Comparison of ENCODE assay signal across 7 mouse cellular contexts in genomic region chr2:21142204-21142580, GRCm38 (mm10).
DNase-seq lines count a peak whose midpoint lies in the region; ATAC-seq and TF ChIP-seq lines count a peak whose summit lies in the region.

No protein-coding gene starts in this region.

- H3K27me3 ChIP-seq in embryonic facial prominence, embryonic 10.5 days (replicated peaks; ENCODE audit: low read depth, poor library complexity, severe bottlenecking), result peaks cover 12% of the 10 kb centered on the region
- peaks cover 3% of the 10 kb centered on the region; the same call in 1 of the 2 replicates for H3K27me3 ChIP-seq in limb, embryonic 15.5 days
- no peaks in the 10 kb centered on the region for H3K27me3 ChIP-seq in myocyte (ENCODE audit: control insufficient read depth, insufficient read depth, insufficient read length)

- peak overlapping the region; percentile 86 for H3K27ac ChIP-seq in embryonic facial prominence, embryonic 10.5 days (replicated peaks)
- peak overlapping the region; percentile 70 for H3K27ac ChIP-seq in limb, embryonic 15.5 days

- H3K4me3 ChIP-seq in embryonic facial prominence, embryonic 10.5 days, result peak overlapping the region; percentile 68
- H3K4me3 ChIP-seq in limb, embryonic 15.5 days, result peak overlapping the region; percentile 49
- no peak overlapping the region for H3K4me3 ChIP-seq in myocyte

- peak; percentile 58; the same call in 1 of the 2 replicates for ATAC-seq in limb, embryonic 15.5 days (ENCODE audit: insufficient number of reproducible peaks, low FRiP score, low TSS enrichment, low read depth)

- peak overlapping the region; percentile 51 for H3K9ac ChIP-seq in limb, embryonic 15.5 days

- H3K4me2 ChIP-seq in limb, embryonic 15.5 days, result peak overlapping the region; percentile 98
- peak overlapping the region; percentile 68 for H3K4me2 ChIP-seq in myocyte (ENCODE audit: low read depth)

- H3ac ChIP-seq in myocyte (ENCODE audit: control insufficient read depth, insufficient read length), result no peak overlapping the region

- under 1% methylated on average over 15 of the region's 15 CpGs for WGBS in embryonic facial prominence, embryonic 10.5 days
- WGBS in limb, embryonic 15.5 days, result 0% methylated on average over 15 of the region's 15 CpGs

- peaks cover 2% of the 10 kb centered on the region; the same call in 1 of the 2 replicates for H3K9me3 ChIP-seq in embryonic facial prominence, embryonic 10.5 days
- no peaks in the 10 kb centered on the region for H3K9me3 ChIP-seq in limb, embryonic 15.5 days

- H3K79me2 ChIP-seq in myocyte (ENCODE audit: control insufficient read depth, insufficient read depth), result no peaks in the 10 kb centered on the region

- H3K4me1 ChIP-seq in embryonic facial prominence, embryonic 10.5 days, result peaks cover 16% of the 10 kb centered on the region
- peaks cover 18% of the 10 kb centered on the region for H3K4me1 ChIP-seq in limb, embryonic 15.5 days

- H3K36me3 ChIP-seq in embryonic facial prominence, embryonic 10.5 days (replicated peaks), result no peaks in the 10 kb centered on the region
- no peaks in the 10 kb centered on the region for H3K36me3 ChIP-seq in limb, embryonic 15.5 days
- H3K36me3 ChIP-seq in myocyte (ENCODE audit: control insufficient read depth, insufficient read depth), result no peaks in the 10 kb centered on the region

- TF ChIP-seq POLR2A in myocyte (IDR thresholded peaks at IDR 0.05; ENCODE audit: insufficient read length, low read depth), result no peak

- peak; percentile 62 for DNase-seq in brain, adult 2 months (ENCODE audit: low read depth, low spot score)
- peak; percentile 59 for DNase-seq in embryonic facial prominence, embryonic 10.5 days (ENCODE audit: low spot score)
- peak; percentile 87 to 88 for DNase-seq in heart, adult 18-20 months
- peak; percentile 65 for DNase-seq in kidney, adult 18-20 months
- DNase-seq in urinary bladder, adult 18-20 months (ENCODE audit: low spot score in 2 of 2), result peak; percentile 35 to 37

TF ChIP-seq in myocyte, 11 proteins besides CTCF, POLR2A, EP300 and RAD21:
- TF ChIP-seq MYOD1 (IDR thresholded peaks at IDR 0.05; ENCODE audit: control insufficient read depth in 1 of 3, insufficient read length in 2 of 3, low read depth in 2 of 3) (no peak), CEBPB (IDR thresholded peaks at IDR 0.05; ENCODE audit: insufficient read depth, poor library complexity, severe bottlenecking) (no peak), POLR2AphosphoS2 (IDR thresholded peaks at IDR 0.05; ENCODE audit: insufficient read length, low read depth) (no peak), REST (IDR thresholded peaks at IDR 0.05; ENCODE audit: insufficient read depth, insufficient read length) (no peak), MAX (IDR thresholded peaks at IDR 0.05; ENCODE audit: low read depth) (no peak), TCF12 (IDR thresholded peaks at IDR 0.05; ENCODE audit: insufficient read depth, poor library complexity, severe bottlenecking) (no peak), E2F4 (IDR thresholded peaks at IDR 0.05; ENCODE audit: insufficient read depth) (no peak), SRF (IDR thresholded peaks at IDR 0.05; ENCODE audit: control insufficient read depth, insufficient read length, low read depth) (no peak), USF1 (IDR thresholded peaks at IDR 0.05; ENCODE audit: low read depth) (no peak), MYOG (IDR thresholded peaks at IDR 0.05; ENCODE audit: control insufficient read depth in 1 of 3, insufficient read depth in 1 of 3, insufficient read length in 2 of 3, low read depth in 2 of 3) (no peak), TCF3 (IDR thresholded peaks at IDR 0.05; ENCODE audit: insufficient read length, low read depth) (no peak)

Comparison
In these comparisons a context has a peak if more than half of its experiments do, and no peak if none do; other contexts are left out.
1. DNase-seq: peak in every context shown above with its lines; median percentile 88 in heart, adult 18-20 months; 65 in kidney, adult 18-20 months; 62 in brain, adult 2 months; 59 in embryonic facial prominence, embryonic 10.5 days; 36 in urinary bladder, adult 18-20 months.